ENCODE assay signal across 8 mouse cellular contexts in genomic region chr2:119618199-119618982, GRCm38 (mm10). TPM values are rescaled to one million over a fixed set of nuclear protein-coding genes. Genes with fewer than 3 reads are reported as not detected.
DNase-seq lines count a peak whose midpoint lies in the region; ATAC-seq lines count a peak whose summit lies in the region.

TSS of gene Nusap1 (plus strand) at chr2:119618298.
TSS of gene Oip5 (minus strand) at chr2:119618469.

- H3K9ac ChIP-seq in forebrain, embryonic 14.5 days (ENCODE audit: low read length) = peak within 1 kb of the TSS; percentile 64
- peak within 1 kb of the TSS; percentile 41 for H3K9ac ChIP-seq in neural tube, embryonic 15.5 days (replicated peaks)

- H3K27ac ChIP-seq in forebrain, embryonic 14.5 days (ENCODE audit: low read depth, low read length) = no peak within 1 kb of the TSS
- H3K27ac ChIP-seq in neural tube, embryonic 15.5 days (replicated peaks) = no peak within 1 kb of the TSS

- H3K4me2 ChIP-seq in forebrain, embryonic 14.5 days (ENCODE audit: low read length) = peak within 1 kb of the TSS; percentile 76
- peak within 1 kb of the TSS; percentile 94 for H3K4me2 ChIP-seq in neural tube, embryonic 15.5 days

- intact Hi-C loops in heart, postnatal 14 days (cut with DNase I) = no loop called here

- ATAC-seq in forebrain, embryonic 14.5 days = peak; percentile 100
- peak; percentile 100 for ATAC-seq in neural tube, embryonic 15.5 days (ENCODE audit: low FRiP score)

- under 1% methylated on average over 55 of the region's 55 CpGs for WGBS in forebrain, embryonic 14.5 days
- under 1% methylated on average over 55 of the region's 55 CpGs for WGBS in neural tube, embryonic 15.5 days

- H3K4me1 ChIP-seq in forebrain, embryonic 14.5 days (ENCODE audit: control insufficient read depth, insufficient read depth, low read length) = peaks cover 15% of the 10 kb centered on the region
- H3K4me1 ChIP-seq in neural tube, embryonic 15.5 days = peaks cover 16% of the 10 kb centered on the region

- 0 out of 2 replicates have a peak, but pooled peaks cover under 1% of the 10 kb centered on the region for H3K36me3 ChIP-seq in forebrain, embryonic 14.5 days (ENCODE audit: control insufficient read depth, insufficient read depth, low read length)
- H3K36me3 ChIP-seq in neural tube, embryonic 15.5 days = no peaks in the 10 kb centered on the region

- H3K27me3 ChIP-seq in forebrain, embryonic 14.5 days (replicated peaks; ENCODE audit: control insufficient read depth, insufficient read depth, low read length) = no peaks in the 10 kb centered on the region
- H3K27me3 ChIP-seq in neural tube, embryonic 15.5 days (replicated peaks) = no peaks in the 10 kb centered on the region

- peak; percentile 100 for DNase-seq in ES-CJ7 (ENCODE audit: low read depth, low spot score)
- peak; percentile 85 for DNase-seq in cerebellum, adult 11 months
- DNase-seq in forebrain, embryonic 14.5 days (ENCODE audit: low spot score) = peak; percentile 100
- peak; percentile 88 to 93 for DNase-seq in heart, postnatal 14 days
- DNase-seq in layer of hippocampus, adult 11-12 months (ENCODE audit: low spot score) = peak; percentile 94
- peak; percentile 95 for DNase-seq in lung, adult 18-20 months
- peak; percentile 98 for DNase-seq in testis, postnatal 14 days (ENCODE audit: low spot score)

- H3K9me3 ChIP-seq in forebrain, embryonic 14.5 days (replicated peaks; ENCODE audit: control insufficient read depth, low read length) = no peaks in the 10 kb centered on the region
- H3K9me3 ChIP-seq in neural tube, embryonic 15.5 days (replicated peaks) = no peaks in the 10 kb centered on the region

- H3K4me3 ChIP-seq in forebrain, embryonic 14.5 days (ENCODE audit: low read depth, low read length) = peak within 1 kb of the TSS; percentile 64
- peak within 1 kb of the TSS; percentile 67 for H3K4me3 ChIP-seq in neural tube, embryonic 15.5 days (replicated peaks)

RNA-seq across cellular contexts. Expression of gene Nusap1, which starts in this region (rescaled TPM):
- polyA plus RNA-seq in forebrain, embryonic 14.5 days (2014; fragmentation: Nextera tagmentation; extraction: Ambion mirVana) = 38.0 and 41.9 TPM in 2 replicates
- 1 to 10 TPM; 3.6 to 6.4 TPM for total RNA-seq in heart, postnatal 14 days (2021)
- polyA plus RNA-seq in neural tube, embryonic 15.5 days (2015; fragmentation: Nextera tagmentation; extraction: Ambion mirVana) = 8.3 and 22.5 TPM in 2 replicates

RNA-seq across cellular contexts. Expression of gene Oip5, which starts in this region (rescaled TPM):
- 13.2 and 14.8 TPM in 2 replicates for polyA plus RNA-seq in forebrain, embryonic 14.5 days (2014; fragmentation: Nextera tagmentation; extraction: Ambion mirVana)
- 1 to 10 TPM in 1 of 2 experiments, under 1 TPM in 1; 0.74 to 1.6 TPM for total RNA-seq in heart, postnatal 14 days (2021)
- polyA plus RNA-seq in neural tube, embryonic 15.5 days (2015; fragmentation: Nextera tagmentation; extraction: Ambion mirVana) = 4.6 and 9.2 TPM in 2 replicates
